Mouse (Mus musculus) cerebellum, adult 9-11 months (tissue): Measurements from ENCODE around the gene Cd19.

Source experiments
- DNase-seq: peaks from one replicate; pipeline ENCODE4 v3.0.0; 2022

Cd19 gene

DNA sequence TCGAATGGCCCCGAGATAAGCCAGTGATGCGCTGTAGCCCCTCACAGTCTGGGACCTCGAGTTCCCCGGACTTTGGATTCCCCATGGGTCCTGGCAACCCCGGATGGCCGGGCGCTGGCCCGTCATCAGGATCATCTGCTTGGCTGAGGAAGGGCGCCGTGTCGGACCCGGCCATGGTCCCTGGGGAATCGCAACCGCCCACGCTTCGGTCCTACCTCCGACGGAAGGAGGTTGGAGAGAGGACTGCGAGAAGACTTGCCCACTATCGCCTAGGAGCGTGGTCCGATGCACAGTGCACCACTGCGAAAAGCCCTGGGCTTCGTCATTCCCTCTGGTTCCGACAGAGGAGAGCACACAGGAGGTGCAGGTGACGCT lies 37.8 kb downstream of the Cd19 start:
- DNase-seq, result no peak

- DNase-seq, result no peak
Observed at GRCm38 (mm10) chr7:126375012-126375411, 39.7 kb downstream of the Cd19 start.

GRCm38 (mm10) chr7:126374526-126374925 lies 40.2 kb downstream of the Cd19 start:
- no peak for DNase-seq

DNA sequence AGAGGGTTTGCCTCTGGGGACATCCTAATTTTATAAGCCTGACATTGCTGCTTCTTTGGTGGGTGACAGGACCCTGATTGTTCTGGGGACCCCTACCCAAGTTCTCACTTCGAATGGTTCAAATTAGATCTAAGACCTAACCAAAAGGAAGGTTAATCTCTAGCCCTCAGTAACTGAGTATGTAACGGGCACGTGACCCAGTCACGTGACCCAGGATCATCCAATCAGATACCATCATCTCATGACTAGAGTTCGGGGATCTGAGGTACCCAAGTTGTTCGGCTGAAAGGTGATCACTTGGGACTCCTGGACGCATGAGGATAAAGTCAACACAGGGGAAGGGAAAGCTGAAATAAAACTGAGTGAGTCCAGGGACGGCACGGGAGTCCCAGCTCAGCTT lies 41.7 kb downstream of the Cd19 start:
- no peak for DNase-seq

- DNase-seq, result no peak
Observed at GRCm38 (mm10) chr7:126369393-126369792, 45.3 kb downstream of the Cd19 start, which contains the start of gene Lat. Gene Lat, minus strand, starts transcription at chr7:126369570.

- no peak for DNase-seq
Observed at GRCm38 (mm10) chr7:126368367-126368766, 46.3 kb downstream of the Cd19 start.

- no peak for DNase-seq
Observed at GRCm38 (mm10) chr7:126367636-126368035, 47.1 kb downstream of the Cd19 start.

GRCm38 (mm10) chr7:126363038-126363437 lies 51.7 kb downstream of the Cd19 start:
- no peak for DNase-seq

GRCm38 (mm10) chr7:126359049-126359448 lies 55.6 kb downstream of the Cd19 start:
- DNase-seq, result no peak
